Mouse (Mus musculus) brain, adult 2 months (tissue): ENCODE data around the gene Mrpl51.

Experiments
- DNase-seq: peaks from one replicate; pipeline ENCODE4 v3.0.0; 2011; ENCODE audit warnings: low read depth, low spot score

Gene Mrpl51

GRCm38 (mm10) chr6:125192016-125192714 lies 564 bp downstream of the Mrpl51 start:
- peak; percentile 97 for DNase-seq

- no peak for DNase-seq
These were observed 1.2 kb downstream of the Mrpl51 start for GRCm38 (mm10) chr6:125192841-125193240.

- no peak for DNase-seq
These were observed 1.8 kb downstream of the Mrpl51 start for GRCm38 (mm10) chr6:125193390-125193789.

GRCm38 (mm10) chr6:125195541-125196075 lies 4.0 kb downstream of the Mrpl51 start:
- DNase-seq, result no peak

DNA sequence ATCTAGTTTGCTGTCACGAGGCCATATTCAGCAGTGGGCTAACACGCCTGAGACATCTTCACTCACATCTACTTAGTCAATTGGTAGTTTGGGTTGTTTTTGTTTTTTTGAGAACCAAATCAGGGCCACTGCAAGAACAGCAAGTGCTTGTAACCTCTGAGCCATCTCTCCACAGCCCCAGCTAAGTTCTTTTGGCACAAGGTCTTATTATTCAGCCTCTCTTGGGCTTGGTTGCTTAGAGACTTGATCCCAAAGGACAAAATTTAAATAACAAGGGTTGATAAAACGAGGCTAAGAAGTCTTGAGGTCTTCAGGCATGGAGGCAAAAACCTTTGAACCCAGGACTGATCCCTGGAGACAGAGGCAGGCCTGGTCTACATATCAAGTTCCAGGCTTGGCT lies 4.7 kb downstream of the Mrpl51 start:
- no peak for DNase-seq

- peak; percentile 60 for DNase-seq
These were observed 5.6 kb downstream of the Mrpl51 start for GRCm38 (mm10) chr6:125197166-125197565.

- no peak for DNase-seq
These were observed 18.8 kb downstream of the Mrpl51 start for GRCm38 (mm10) chr6:125210436-125210835.

GRCm38 (mm10) chr6:125212621-125213020 lies 21.0 kb downstream of the Mrpl51 start:
- no peak for DNase-seq

DNA sequence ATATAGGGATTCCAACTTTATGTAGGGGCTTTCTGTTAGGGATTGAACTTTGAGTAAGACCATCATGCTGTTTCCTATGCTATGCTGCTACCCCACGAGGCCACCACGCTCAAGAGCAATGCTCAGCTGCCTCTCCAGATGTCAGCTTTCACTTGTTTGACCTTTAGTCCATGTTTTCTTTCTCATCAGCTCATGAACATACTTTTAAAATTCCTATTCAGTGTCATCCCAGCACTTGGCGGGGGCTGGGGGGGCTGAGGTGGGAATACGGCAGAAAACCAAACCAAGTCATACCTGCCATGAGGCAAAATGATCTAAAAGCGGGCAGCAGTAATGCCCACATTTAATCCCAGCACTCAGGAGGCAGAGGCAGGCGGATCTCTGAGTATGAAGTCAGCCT lies 21.5 kb downstream of the Mrpl51 start:
- DNase-seq, result no peak

- peak; percentile 29 for DNase-seq
These were observed 22.1 kb downstream of the Mrpl51 start for GRCm38 (mm10) chr6:125213715-125214114.

GRCm38 (mm10) chr6:125215148-125215954 lies 23.8 kb downstream of the Mrpl51 start, which contains the start of gene Vamp1:
TSS of gene Vamp1 (plus strand) at chr6:125215551.
- DNase-seq, result peak; percentile 99

DNA sequence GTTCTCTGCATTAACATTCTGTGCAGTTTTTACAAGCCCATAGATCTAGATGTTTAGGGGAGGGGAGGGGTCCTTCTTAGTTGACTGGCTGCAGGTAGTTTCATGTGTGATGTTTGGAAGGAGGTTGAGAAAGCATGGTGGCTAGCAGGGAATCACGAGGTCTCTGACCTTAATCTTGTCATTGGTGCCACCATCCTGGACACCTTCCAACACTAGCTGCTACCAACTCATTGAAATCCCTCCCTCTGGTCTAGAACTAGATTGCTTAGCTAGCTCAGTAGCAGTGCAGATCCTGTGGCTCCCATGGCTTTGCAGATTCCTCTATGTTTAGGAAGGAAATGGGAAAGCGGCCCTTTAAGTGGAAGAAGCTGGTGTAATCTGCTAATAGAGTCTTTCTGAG lies 25.3 kb downstream of the Mrpl51 start:
- DNase-seq, result peak; percentile 51

- DNase-seq, result peak; percentile 47
These were observed 26.3 kb downstream of the Mrpl51 start for GRCm38 (mm10) chr6:125217899-125218298.

DNA sequence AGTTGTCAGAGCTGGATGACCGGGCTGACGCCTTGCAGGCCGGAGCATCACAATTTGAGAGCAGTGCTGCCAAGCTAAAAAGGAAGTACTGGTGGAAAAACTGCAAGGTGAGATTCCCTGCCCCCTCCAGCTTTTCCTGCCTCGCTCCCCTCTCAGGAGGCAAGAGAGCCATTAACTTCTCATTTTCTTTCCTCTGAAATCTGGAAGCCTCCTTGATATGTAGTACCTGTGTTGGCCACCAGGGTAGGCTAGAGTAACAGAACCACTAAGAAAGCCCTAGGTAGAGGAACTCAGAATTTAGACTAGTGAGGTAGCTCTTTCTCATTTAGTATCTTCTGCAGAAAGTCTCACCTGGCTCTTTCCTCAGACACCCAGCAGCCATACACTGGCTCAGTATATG lies 27.4 kb downstream of the Mrpl51 start:
- DNase-seq, result peak; percentile 83

GRCm38 (mm10) chr6:125221115-125221745 lies 29.6 kb downstream of the Mrpl51 start:
- no peak for DNase-seq

GRCm38 (mm10) chr6:125222146-125222545 lies 30.5 kb downstream of the Mrpl51 start:
- DNase-seq, result no peak

- no peak for DNase-seq
These were observed 31.0 kb downstream of the Mrpl51 start for GRCm38 (mm10) chr6:125222577-125222976.

GRCm38 (mm10) chr6:125225518-125226115 lies 34.0 kb downstream of the Mrpl51 start:
- peak; percentile 83 for DNase-seq

- DNase-seq, result no peak
These were observed 39.0 kb downstream of the Mrpl51 start for GRCm38 (mm10) chr6:125230571-125230970.

- DNase-seq, result peak; percentile 90
These were observed 39.8 kb downstream of the Mrpl51 start, which contains the start of gene Tapbpl for GRCm38 (mm10) chr6:125231117-125232044. TSS of gene Tapbpl (minus strand) at chr6:125231860.
